Mouse (Mus musculus) stomach, embryonic 16.5 days (tissue): Measurements from ENCODE around the gene Dhrs3. TPM values are rescaled to one million over a fixed set of nuclear protein-coding genes. Genes with fewer than 3 reads are reported as not detected.

Source experiments
- ATAC-seq: fragments of 200-750 bp; cut with Nextera tagmentation; 2 replicates; pipeline ENCODE4 v1.8.0; 2017; ENCODE audit warnings: moderate number of reproducible peaks, moderate TSS enrichment; ENCODE audit not compliant: insufficient read depth, low FRiP score
- H3K27ac ChIP-seq: fragments of 300-500 bp; sonication (generic); 2 replicates; pipeline ENCODE4 v1.5.1; 2014; ENCODE audit warnings: low read length
- H3K27me3 ChIP-seq: fragments of 300-500 bp; sonication (generic); 2 replicates; pipeline ENCODE4 v1.6.1; 2014; ENCODE audit warnings: low read length, control low read depth, mixed read lengths; ENCODE audit not compliant: control insufficient read depth, insufficient read depth
- H3K36me3 ChIP-seq: fragments of 300-500 bp; sonication (generic); 2 replicates; pipeline ENCODE4 v1.6.1; 2014; ENCODE audit warnings: low read length; ENCODE audit not compliant: control insufficient read depth, insufficient read depth
- H3K4me1 ChIP-seq: fragments of 300-500 bp; sonication (generic); 2 replicates; pipeline ENCODE4 v1.6.1; 2014; ENCODE audit warnings: low read length, control low read depth, mixed read lengths; ENCODE audit not compliant: control insufficient read depth, insufficient read depth
- H3K4me2 ChIP-seq: fragments of 300-500 bp; sonication (generic); 2 replicates; pipeline ENCODE4 v1.6.1; 2014; ENCODE audit warnings: low read depth, low read length, mixed read lengths
- H3K4me3 ChIP-seq: fragments of 300-500 bp; sonication (generic); replicated peaks from 2 replicates; pipeline ENCODE4 v1.5.1; 2014; ENCODE audit warnings: mild to moderate bottlenecking, low read length
- H3K9ac ChIP-seq: fragments of 300-500 bp; sonication (generic); 2 replicates; pipeline ENCODE4 v1.6.1; 2014; ENCODE audit warnings: low read length
- H3K9me3 ChIP-seq: fragments of 300-500 bp; sonication (generic); replicated peaks from 2 replicates; pipeline ENCODE4 v1.6.1; 2016; ENCODE audit warnings: low read length, control low read depth; ENCODE audit not compliant: control insufficient read depth
- WGBS: fragments of 180-500 bp; shearing (Covaris S2); extraction: QIAGEN DNeasy Blood & Tissue Kit; methylation state at CpG from one replicate; pipeline ENCODE4 v1.1.7; 2014; 5-methylcytosine and 5-hydroxymethylcytosine counted together
- polyA plus RNA-seq: library from polyadenylated mRNA; unstranded; fragments of >200 nt; fragmentation: Nextera tagmentation; extraction: Ambion mirVana; gene quantifications from 2 replicates; pipeline ENCODE4 v1.2.1, GENCODE M21; 2015

Dhrs3 gene
- polyA plus RNA-seq, 1 experiment from 2014 or later = 118 TPM

DNA sequence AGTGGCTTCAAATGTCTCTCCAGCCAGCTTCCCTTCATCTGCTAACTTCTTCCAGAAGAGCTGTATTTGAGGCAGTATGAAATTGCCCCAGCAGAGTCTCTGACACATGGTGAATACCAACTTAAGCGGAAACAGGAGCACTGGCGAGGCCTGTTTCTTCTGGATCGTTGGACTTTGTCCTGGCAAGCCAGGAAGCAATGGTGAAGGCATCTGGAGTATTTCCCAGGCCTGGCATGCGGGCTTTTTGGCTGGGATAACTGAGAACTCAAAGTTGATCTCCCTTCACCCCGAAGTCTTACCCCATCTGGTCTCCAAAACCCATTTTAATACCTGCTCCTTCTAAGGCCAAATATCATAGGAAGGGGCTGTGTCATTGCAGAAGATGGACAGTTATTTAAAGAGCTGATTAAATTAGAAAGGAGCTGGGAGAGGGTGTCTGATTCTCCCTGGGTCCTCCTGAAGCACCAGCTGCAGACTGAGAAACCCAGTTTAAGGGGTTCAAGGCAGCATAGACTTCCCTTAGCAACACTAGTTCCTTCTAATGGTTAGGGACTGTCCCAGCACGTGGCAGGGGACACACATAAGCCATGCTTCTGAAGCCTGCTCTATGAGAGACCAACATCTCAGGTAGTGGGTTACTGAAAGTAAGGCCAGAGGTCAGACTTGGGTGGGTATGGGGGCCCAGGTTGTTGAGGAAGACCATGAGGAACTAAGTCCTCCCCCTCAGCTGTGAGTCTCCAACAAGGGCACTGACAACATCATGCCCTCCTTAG lies 80.5 kb downstream of the Dhrs3 start:
- H3K27me3 ChIP-seq = no peaks in the 10 kb centered on the region
- peaks cover 6% of the 10 kb centered on the region; the same call in 1 of the 2 replicates for H3K4me1 ChIP-seq
- no peak overlapping the region for H3K4me3 ChIP-seq
- ATAC-seq = no peak
- H3K27ac ChIP-seq = no peak overlapping the region
- H3K9ac ChIP-seq = no peak overlapping the region
- H3K4me2 ChIP-seq = no peak overlapping the region
- WGBS = 74% methylated on average over 6 of the region's 6 CpGs
- H3K36me3 ChIP-seq = no peaks in the 10 kb centered on the region
- no peaks in the 10 kb centered on the region for H3K9me3 ChIP-seq

DNA sequence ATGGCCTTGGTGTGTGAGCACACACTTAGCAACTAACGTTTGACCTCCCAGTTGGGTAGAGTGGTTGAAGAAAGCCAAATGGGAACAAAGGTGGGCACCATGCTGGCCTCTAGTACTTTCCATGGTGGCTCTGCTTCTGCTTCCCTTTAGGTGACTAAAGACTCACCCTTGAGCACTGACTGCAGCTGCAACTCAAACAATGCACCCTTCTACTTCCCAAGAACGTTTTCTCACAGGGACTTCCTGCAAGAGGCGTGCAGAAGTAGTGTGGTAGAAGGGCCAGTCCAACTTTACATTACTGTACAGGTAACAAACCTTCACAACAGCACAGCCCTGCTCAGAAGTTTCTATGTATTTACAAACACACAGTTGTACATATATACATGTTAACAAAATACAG lies 81.8 kb downstream of the Dhrs3 start:
- Histone ChIP-seq H3K27ac (peak overlapping the region; percentile 19; the same call in 1 of the 2 replicates), H3K4me1 (peaks cover 6% of the 10 kb centered on the region; the same call in 1 of the 2 replicates), H3K4me3 (no peak overlapping the region), H3K9me3 (no peaks in the 10 kb centered on the region), H3K36me3 (no peaks in the 10 kb centered on the region), H3K4me2 (no peak overlapping the region), H3K27me3 (no peaks in the 10 kb centered on the region), H3K9ac (no peak overlapping the region)
- WGBS = 63% methylated on average over 3 of the region's 3 CpGs
- ATAC-seq = no peak

DNA sequence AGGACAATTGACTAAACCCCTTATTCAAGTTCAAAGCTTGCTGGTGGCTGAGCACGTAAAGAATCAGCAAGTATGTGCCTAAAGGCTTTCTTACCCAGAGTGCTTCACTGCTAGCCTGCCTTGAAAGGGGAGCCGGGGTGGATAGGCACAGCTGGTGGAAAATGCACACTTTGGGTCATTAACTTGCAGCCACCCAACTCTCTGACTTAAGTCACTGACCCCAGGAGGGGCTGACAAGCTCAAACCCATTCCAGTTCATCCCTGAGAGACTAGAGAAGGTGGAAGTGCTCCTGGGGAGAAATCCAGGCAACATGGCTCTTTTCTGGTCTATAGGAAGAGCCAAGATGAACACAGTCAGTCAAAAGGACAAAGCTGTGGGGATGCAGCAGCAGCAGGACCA lies 82.9 kb downstream of the Dhrs3 start:
- ATAC-seq = no peak
- Histone ChIP-seq H3K4me3 (no peak overlapping the region), H3K36me3 (no peaks in the 10 kb centered on the region), H3K9me3 (no peaks in the 10 kb centered on the region), H3K4me1 (peaks cover 6% of the 10 kb centered on the region; the same call in 1 of the 2 replicates), H3K9ac (no peak overlapping the region), H3K27ac (no peak overlapping the region), H3K4me2 (no peak overlapping the region), H3K27me3 (no peaks in the 10 kb centered on the region)
- 57% methylated on average over 2 of the region's 2 CpGs for WGBS

DNA sequence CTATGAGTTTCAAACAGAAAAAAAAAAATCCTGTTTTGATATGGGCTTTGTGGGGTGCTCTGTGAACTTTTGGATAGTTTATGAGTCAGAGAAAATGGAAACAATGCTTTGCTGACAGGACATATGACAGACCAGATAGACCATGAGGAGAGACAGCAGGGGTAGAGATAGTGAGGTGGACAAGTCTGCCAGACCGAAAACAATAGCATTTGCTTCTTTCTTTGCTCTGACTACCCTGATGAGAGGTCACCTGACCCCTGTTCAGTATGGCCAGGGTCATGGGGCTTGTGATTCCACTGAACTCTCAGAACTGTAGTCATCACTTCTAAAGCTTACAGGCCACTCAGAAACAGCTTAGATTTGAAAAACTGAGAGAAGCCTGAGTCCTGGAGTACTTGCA lies 84.4 kb downstream of the Dhrs3 start:
- H3K36me3 ChIP-seq = no peaks in the 10 kb centered on the region
- WGBS = 93% methylated on average over 1 of the region's 1 CpGs
- no peak for ATAC-seq

More for the DNA sequence above, 84.4 kb downstream of the Dhrs3 start:
- Histone ChIP-seq H3K27me3 (no peaks in the 10 kb centered on the region), H3K4me3 (no peak overlapping the region), H3K4me1 (peaks cover 6% of the 10 kb centered on the region; the same call in 1 of the 2 replicates), H3K4me2 (no peak overlapping the region), H3K9me3 (no peaks in the 10 kb centered on the region), H3K27ac (no peak overlapping the region), H3K9ac (no peak overlapping the region)

Other genes starting within 250 kb of the Dhrs3 start
- not detected in 2 replicates for gene Gm436, start 206.5 kb upstream of the Dhrs3 start, polyA plus RNA-seq
- gene Gm13178, start 171.4 kb upstream of the Dhrs3 start, polyA plus RNA-seq = not detected in 2 replicates
- not detected in 2 replicates for gene Gm438, start 106.2 kb upstream of the Dhrs3 start, polyA plus RNA-seq